Mouse (Mus musculus): ENCODE data around the gene Gria1. TPM values are rescaled to one million over a fixed set of nuclear protein-coding genes. Genes with fewer than 3 reads are reported as not detected.

Gria1 gene
- polyA plus RNA-seq, 1 experiment from 2014 or later = 3.3 TPM

DNA sequence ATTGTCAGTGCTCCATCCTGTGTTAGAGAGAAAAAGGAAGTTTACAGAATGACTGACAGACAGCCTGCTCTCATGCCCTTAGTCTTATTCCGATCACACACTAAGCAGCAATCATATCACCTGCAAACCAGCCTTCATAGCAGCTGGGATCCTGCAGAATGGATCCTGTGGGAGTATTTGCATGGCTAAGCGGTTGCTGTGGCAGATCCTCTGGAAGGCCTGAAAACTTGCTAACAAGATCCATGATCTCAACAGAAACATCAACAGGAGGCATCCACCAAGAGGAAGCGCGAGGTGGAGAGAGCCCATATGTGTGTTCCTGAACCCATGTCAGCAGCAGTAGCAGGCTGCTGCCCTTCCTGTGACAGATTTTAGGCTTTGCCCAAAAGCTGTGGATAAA is 173.0 kb downstream of the Gria1 start:
- no peaks in the 10 kb centered on the region for H3K36me3 ChIP-seq
- ATAC-seq (ENCODE audit: insufficient number of reproducible peaks, insufficient read depth, low FRiP score, low TSS enrichment, low read depth) = no peak
- H3K27me3 ChIP-seq = no peaks in the 10 kb centered on the region
- no peak overlapping the region for H3K9ac ChIP-seq
- no peaks in the 10 kb centered on the region for H3K9me3 ChIP-seq
- no peak overlapping the region for H3K4me3 ChIP-seq
- no peaks in the 10 kb centered on the region for H3K4me1 ChIP-seq
- 87% methylated on average over 4 of the region's 4 CpGs for WGBS
- H3K27ac ChIP-seq = no peak overlapping the region
- H3K4me2 ChIP-seq = no peak overlapping the region

- Histone ChIP-seq H3K4me3 (no peak overlapping the region), H3K27ac (no peak overlapping the region), H3K4me2 (no peak overlapping the region), H3K4me1 (no peaks in the 10 kb centered on the region), H3K9me3 (no peaks in the 10 kb centered on the region), H3K36me3 (no peaks in the 10 kb centered on the region), H3K9ac (no peak overlapping the region), H3K27me3 (no peaks in the 10 kb centered on the region)
- ATAC-seq (ENCODE audit: insufficient number of reproducible peaks, insufficient read depth, low FRiP score, low TSS enrichment, low read depth) = no peak
Measured at GRCm38 (mm10) chr11:57185110-57185509, 173.9 kb downstream of the Gria1 start.

- H3K4me2 ChIP-seq = no peak overlapping the region
- H3K4me1 ChIP-seq = no peaks in the 10 kb centered on the region
- no peaks in the 10 kb centered on the region for H3K36me3 ChIP-seq
- no peak overlapping the region for H3K27ac ChIP-seq
- 88% methylated on average over 8 of the region's 8 CpGs for WGBS
- H3K9ac ChIP-seq = no peak overlapping the region
- no peaks in the 10 kb centered on the region for H3K27me3 ChIP-seq
- H3K4me3 ChIP-seq = no peak overlapping the region
- no peak for ATAC-seq (ENCODE audit: insufficient number of reproducible peaks, insufficient read depth, low FRiP score, low TSS enrichment, low read depth)
- no peaks in the 10 kb centered on the region for H3K9me3 ChIP-seq
Measured at GRCm38 (mm10) chr11:57189391-57189790, 178.2 kb downstream of the Gria1 start.

DNA sequence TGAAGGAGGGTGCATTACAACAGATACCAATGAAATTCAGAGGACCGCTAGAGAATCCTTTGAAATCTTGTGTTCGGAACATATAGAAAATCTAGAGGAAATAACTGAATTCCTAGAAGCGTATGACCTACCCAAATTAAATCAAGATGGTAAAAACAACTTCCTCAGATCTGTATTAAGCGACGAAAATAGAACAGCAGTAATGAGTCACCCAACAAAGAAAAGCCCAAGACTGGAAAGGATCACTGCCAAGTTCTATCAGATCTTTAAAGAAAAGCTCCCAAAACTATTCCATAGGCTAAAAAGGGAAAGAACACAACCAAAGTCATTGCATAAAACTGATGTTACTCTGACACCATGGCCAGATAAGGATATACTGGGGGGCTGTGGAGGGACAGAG is 183.6 kb downstream of the Gria1 start:
- no peak overlapping the region for H3K4me2 ChIP-seq
- H3K27me3 ChIP-seq = no peaks in the 10 kb centered on the region
- no peaks in the 10 kb centered on the region for H3K36me3 ChIP-seq
- H3K27ac ChIP-seq = no peak overlapping the region
- no peaks in the 10 kb centered on the region for H3K4me1 ChIP-seq
- no peak overlapping the region for H3K9ac ChIP-seq
- WGBS = 44% methylated on average over 5 of the region's 5 CpGs
- H3K9me3 ChIP-seq = 0 out of 2 replicates have a peak, but pooled peaks cover 6% of the 10 kb centered on the region
- no peak overlapping the region for H3K4me3 ChIP-seq
- ATAC-seq (ENCODE audit: insufficient number of reproducible peaks, insufficient read depth, low FRiP score, low TSS enrichment, low read depth) = no peak

- WGBS = 65% methylated on average over 10 of the region's 10 CpGs
- ATAC-seq (ENCODE audit: insufficient number of reproducible peaks, insufficient read depth, low FRiP score, low TSS enrichment, low read depth) = no peak
- H3K36me3 ChIP-seq = no peaks in the 10 kb centered on the region
- no peaks in the 10 kb centered on the region for H3K27me3 ChIP-seq
- no peak overlapping the region for H3K9ac ChIP-seq
- no peaks in the 10 kb centered on the region for H3K4me1 ChIP-seq
- 0 out of 2 replicates have a peak, but pooled peaks cover 3% of the 10 kb centered on the region for H3K9me3 ChIP-seq
- H3K27ac ChIP-seq = no peak overlapping the region
- H3K4me2 ChIP-seq = peak overlapping the region; percentile 9; the same call in 1 of the 2 replicates
- H3K4me3 ChIP-seq = no peak overlapping the region
Measured at GRCm38 (mm10) chr11:57201245-57201976, 190.2 kb downstream of the Gria1 start.

GRCm38 (mm10) chr11:57204371-57204770 is 193.2 kb downstream of the Gria1 start:
- Histone ChIP-seq H3K4me1 (no peaks in the 10 kb centered on the region), H3K4me3 (no peak overlapping the region), H3K9ac (no peak overlapping the region), H3K36me3 (no peaks in the 10 kb centered on the region), H3K9me3 (no peaks in the 10 kb centered on the region), H3K4me2 (no peak overlapping the region), H3K27me3 (no peaks in the 10 kb centered on the region), H3K27ac (no peak overlapping the region)
- WGBS = 32% methylated on average over 6 of the region's 6 CpGs
- ATAC-seq (ENCODE audit: insufficient number of reproducible peaks, insufficient read depth, low FRiP score, low TSS enrichment, low read depth) = no peak

DNA sequence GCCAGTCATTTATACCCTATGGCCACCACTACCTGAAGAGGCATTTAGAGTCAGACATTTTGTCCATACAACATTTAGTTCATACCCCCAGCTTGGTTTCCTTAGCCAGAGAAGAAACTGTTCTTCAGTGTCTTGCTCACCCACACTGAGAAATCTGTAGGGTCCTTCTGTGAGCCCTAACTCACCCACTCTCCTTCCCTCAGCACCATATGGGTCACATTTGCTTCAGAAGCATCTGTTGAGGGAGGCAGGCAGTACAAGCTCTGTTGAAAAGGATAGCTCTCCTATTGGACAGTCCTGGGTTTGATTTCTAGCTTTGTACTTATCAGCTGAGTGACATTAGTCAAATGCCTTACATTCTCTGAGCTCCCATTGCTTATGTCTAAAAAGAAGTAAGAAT is 196.1 kb downstream of the Gria1 start:
- H3K4me1 ChIP-seq = no peaks in the 10 kb centered on the region
- H3K4me3 ChIP-seq = no peak overlapping the region
- no peak overlapping the region for H3K9ac ChIP-seq
- no peaks in the 10 kb centered on the region for H3K9me3 ChIP-seq
- no peak overlapping the region for H3K27ac ChIP-seq
- no peaks in the 10 kb centered on the region for H3K27me3 ChIP-seq
- no peak for ATAC-seq (ENCODE audit: insufficient number of reproducible peaks, insufficient read depth, low FRiP score, low TSS enrichment, low read depth)
- no peak overlapping the region for H3K4me2 ChIP-seq
- H3K36me3 ChIP-seq = no peaks in the 10 kb centered on the region

- Histone ChIP-seq H3K4me1 (no peaks in the 10 kb centered on the region), H3K9me3 (no peaks in the 10 kb centered on the region), H3K27me3 (no peaks in the 10 kb centered on the region), H3K27ac (no peak overlapping the region), H3K9ac (no peak overlapping the region), H3K4me3 (no peak overlapping the region), H3K4me2 (no peak overlapping the region), H3K36me3 (no peaks in the 10 kb centered on the region)
- no peak for ATAC-seq (ENCODE audit: insufficient number of reproducible peaks, insufficient read depth, low FRiP score, low TSS enrichment, low read depth)
- WGBS = 87% methylated on average over 7 of the region's 7 CpGs
Measured at GRCm38 (mm10) chr11:57214079-57214478, 202.9 kb downstream of the Gria1 start.

GRCm38 (mm10) chr11:57214583-57214982 is 203.4 kb downstream of the Gria1 start:
- WGBS = 82% methylated on average over 5 of the region's 5 CpGs
- H3K4me3 ChIP-seq = no peak overlapping the region
- no peaks in the 10 kb centered on the region for H3K27me3 ChIP-seq
- no peaks in the 10 kb centered on the region for H3K36me3 ChIP-seq
- no peaks in the 10 kb centered on the region for H3K4me1 ChIP-seq
- ATAC-seq (ENCODE audit: insufficient number of reproducible peaks, insufficient read depth, low FRiP score, low TSS enrichment, low read depth) = no peak
- no peak overlapping the region for H3K27ac ChIP-seq
- H3K9me3 ChIP-seq = no peaks in the 10 kb centered on the region
- H3K9ac ChIP-seq = no peak overlapping the region
- H3K4me2 ChIP-seq = no peak overlapping the region

DNA sequence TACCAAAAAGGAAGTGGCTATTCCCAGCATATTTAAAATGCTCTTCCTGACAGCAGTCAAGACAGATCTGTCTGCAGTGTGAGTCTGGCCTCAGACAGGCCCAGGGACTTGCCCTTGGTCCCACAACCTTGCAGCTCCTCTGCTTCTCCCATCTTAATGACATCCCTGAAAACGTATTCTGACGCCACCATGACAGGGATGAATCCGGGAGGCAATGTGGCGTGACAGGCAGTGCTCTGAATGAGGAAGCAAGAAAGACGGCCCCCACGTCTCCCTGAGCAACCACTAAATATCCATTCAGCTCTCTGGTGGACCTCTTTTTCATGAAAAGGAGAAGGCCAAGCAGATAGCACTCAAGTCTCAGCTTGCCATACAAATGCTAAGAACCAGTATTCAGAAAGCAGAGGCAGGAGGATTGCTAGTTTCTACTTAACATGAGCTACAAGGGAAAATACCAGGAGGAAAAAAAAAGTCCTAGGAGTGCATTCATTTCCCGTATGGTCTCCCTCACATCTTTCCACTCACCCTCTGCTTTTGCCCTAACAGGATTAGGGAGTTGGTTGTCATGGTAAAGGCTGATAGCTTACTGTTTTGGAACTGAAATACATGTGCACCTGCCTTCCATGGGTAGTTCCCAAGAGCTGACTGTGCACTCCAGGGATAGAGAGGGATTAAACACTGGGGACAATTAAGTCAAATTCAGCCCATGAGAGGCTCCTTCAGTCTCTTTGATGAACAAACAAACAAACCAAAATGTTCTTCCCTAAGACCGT is 211.8 kb downstream of the Gria1 start:
- no peak overlapping the region for H3K4me2 ChIP-seq
- no peaks in the 10 kb centered on the region for H3K36me3 ChIP-seq
- H3K9me3 ChIP-seq = no peaks in the 10 kb centered on the region
- H3K4me1 ChIP-seq = no peaks in the 10 kb centered on the region
- no peak overlapping the region for H3K4me3 ChIP-seq
- H3K9ac ChIP-seq = no peak overlapping the region
- H3K27me3 ChIP-seq = no peaks in the 10 kb centered on the region
- ATAC-seq (ENCODE audit: insufficient number of reproducible peaks, insufficient read depth, low FRiP score, low TSS enrichment, low read depth) = no peak
- WGBS = 58% methylated on average over 8 of the region's 8 CpGs
- H3K27ac ChIP-seq = no peak overlapping the region

DNA sequence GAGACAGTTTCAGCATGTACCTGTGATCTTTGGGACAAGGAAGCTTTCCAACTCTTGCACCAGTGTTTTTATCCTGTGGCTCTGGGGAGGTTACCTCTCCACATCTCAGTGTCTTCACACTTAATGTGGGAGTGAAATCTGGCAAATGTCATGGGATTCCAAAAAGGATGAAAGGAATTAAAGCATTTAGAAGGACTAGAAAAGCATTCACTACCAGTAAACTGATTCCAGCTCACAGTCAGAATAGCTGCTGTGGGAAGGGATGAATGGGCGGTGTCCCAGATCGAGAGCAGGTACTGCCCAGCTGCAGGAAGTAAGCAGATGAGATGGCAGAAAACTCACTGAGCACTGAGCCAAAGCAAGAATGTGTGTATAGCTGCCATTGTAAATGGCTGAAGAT is 224.3 kb downstream of the Gria1 start:
- H3K4me3 ChIP-seq = no peak overlapping the region
- 50% methylated on average over 2 of the region's 2 CpGs for WGBS
- ATAC-seq (ENCODE audit: insufficient number of reproducible peaks, insufficient read depth, low FRiP score, low TSS enrichment, low read depth) = no peak
- H3K4me1 ChIP-seq = peaks cover 6% of the 10 kb centered on the region; the same call in 1 of the 2 replicates
- H3K27me3 ChIP-seq = no peaks in the 10 kb centered on the region
- no peaks in the 10 kb centered on the region for H3K36me3 ChIP-seq
- H3K4me2 ChIP-seq = no peak overlapping the region
- no peaks in the 10 kb centered on the region for H3K9me3 ChIP-seq
- H3K9ac ChIP-seq = no peak overlapping the region
- no peak overlapping the region for H3K27ac ChIP-seq

DNA sequence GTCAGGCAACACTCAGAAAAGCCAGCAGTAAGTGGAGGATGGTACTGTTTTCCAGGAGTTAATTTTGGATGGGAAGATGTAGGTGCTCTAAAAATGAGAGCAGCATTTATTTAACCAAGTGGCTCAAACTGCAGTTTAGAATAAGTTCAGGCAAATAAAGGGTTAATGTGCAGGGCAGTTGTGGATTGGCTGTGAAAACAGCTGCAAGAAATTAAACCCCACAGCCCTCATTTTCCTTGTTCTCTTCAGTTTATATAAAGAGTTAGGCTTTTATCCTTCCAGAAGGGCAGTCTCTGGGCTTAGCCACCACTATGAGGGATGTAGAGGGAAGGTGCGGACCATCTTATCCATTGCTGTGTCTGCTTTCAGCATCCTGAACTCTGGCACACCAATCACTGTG is 225.2 kb downstream of the Gria1 start:
- Histone ChIP-seq H3K4me3 (peak overlapping the region; percentile 4; the same call in 1 of the 2 replicates), H3K4me1 (peaks cover 6% of the 10 kb centered on the region; the same call in 1 of the 2 replicates), H3K27me3 (no peaks in the 10 kb centered on the region), H3K9me3 (no peaks in the 10 kb centered on the region), H3K27ac (no peak overlapping the region), H3K36me3 (no peaks in the 10 kb centered on the region), H3K9ac (no peak overlapping the region), H3K4me2 (peak overlapping the region; percentile 40)
- ATAC-seq (ENCODE audit: insufficient number of reproducible peaks, insufficient read depth, low FRiP score, low TSS enrichment, low read depth) = no peak
- WGBS = 25% methylated on average over 1 of the region's 1 CpGs
